Mouse (Mus musculus) hindbrain, postnatal 0 days (tissue): ENCODE data around the gene Sfxn3. TPM values are rescaled to one million over a fixed set of nuclear protein-coding genes. Genes with fewer than 3 reads are reported as not detected.

Source experiments
- ATAC-seq: fragments of 200-750 bp; cut with Nextera tagmentation; 2 replicates; pipeline ENCODE4 v1.8.0; 2017; ENCODE audit warnings: mild to moderate bottlenecking, moderate TSS enrichment, moderate library complexity
- DNase-seq: peaks from one replicate; pipeline ENCODE4 v3.0.0-alpha.2; 2015; ENCODE audit warnings: low spot score
- H3K27ac ChIP-seq: fragments of 300-500 bp; sonication (generic); 2 replicates; pipeline ENCODE4 v1.5.1; 2014; ENCODE audit warnings: mild to moderate bottlenecking
- H3K27me3 ChIP-seq: fragments of 300-500 bp; sonication (generic); 2 replicates; pipeline ENCODE4 v1.6.1; 2014; ENCODE audit warnings: low read length, mixed read lengths; ENCODE audit not compliant: insufficient read depth
- H3K36me3 ChIP-seq: fragments of 300-500 bp; sonication (generic); 2 replicates; pipeline ENCODE4 v1.6.1; 2014; ENCODE audit warnings: low read length, mixed read lengths; ENCODE audit not compliant: insufficient read depth
- H3K4me1 ChIP-seq: fragments of 300-500 bp; sonication (generic); 2 replicates; pipeline ENCODE4 v1.6.1; 2014; ENCODE audit warnings: antibody characterized with exemption, low read length, mixed read lengths; ENCODE audit not compliant: insufficient read depth
- H3K4me2 ChIP-seq: fragments of 300-500 bp; sonication (generic); 2 replicates; pipeline ENCODE4 v1.6.1; 2014; ENCODE audit warnings: low read depth, mild to moderate bottlenecking, low read length, moderate library complexity, mixed read lengths
- H3K4me3 ChIP-seq: fragments of 300-500 bp; sonication (generic); 2 replicates; pipeline ENCODE4 v1.5.1; 2014; ENCODE audit warnings: low read length
- H3K9ac ChIP-seq: fragments of 300-500 bp; sonication (generic); replicated peaks from 2 replicates; pipeline ENCODE4 v1.6.1; 2014; ENCODE audit warnings: mild to moderate bottlenecking, low read length, moderate library complexity, mixed read lengths
- H3K9me3 ChIP-seq: fragments of 300-500 bp; sonication (generic); 2 replicates; pipeline ENCODE4 v1.6.1; 2016; ENCODE audit warnings: low read length, mixed read lengths
- CTCF ChIP-seq: IDR thresholded peaks from 2 replicates; pipeline ENCODE4 v1.5.1; 2016; ENCODE audit warnings: antibody characterized with exemption, control low read depth, low read depth
- WGBS: fragments of 180-500 bp; shearing (Covaris S2); extraction: QIAGEN DNeasy Blood & Tissue Kit; methylation state at CpG from one replicate; pipeline ENCODE4 v1.1.7; 2014; 5-methylcytosine and 5-hydroxymethylcytosine counted together
- polyA plus RNA-seq: library from polyadenylated mRNA; unstranded; fragments of >200 nt; fragmentation: Nextera tagmentation; extraction: Ambion mirVana; gene quantifications from 2 replicates; pipeline ENCODE4 v1.2.1, GENCODE M21; 2015
- total RNA-seq: library from RNA; depleted of rRNA; stranded (reverse); fragments of >200 nt; gene quantifications from 2 replicates; pipeline ENCODE4 v1.2.3, GENCODE M21; 2014

Gene Sfxn3
- total and polyA plus RNA-seq, 2 experiments from 2014 or later = 63.9 to 77.3 TPM

- ATAC-seq = no peak
- Histone ChIP-seq H3K27ac (no peak overlapping the region), H3K4me1 (peaks cover 8% of the 10 kb centered on the region), H3K9ac (no peak overlapping the region), H3K4me3 (no peak overlapping the region), H3K27me3 (no peaks in the 10 kb centered on the region), H3K9me3 (no peaks in the 10 kb centered on the region), H3K4me2 (no peak overlapping the region), H3K36me3 (peaks cover 21% of the 10 kb centered on the region)
- DNase-seq = no peak
- WGBS = 91% methylated on average over 37 of the region's 37 CpGs
- TF ChIP-seq CTCF = no peak
Measured at GRCm38 (mm10) chr19:45025937-45026568, 21.2 kb upstream of the Sfxn3 start.

GRCm38 (mm10) chr19:45026958-45027670, 20.2 kb upstream of the Sfxn3 start:
- DNase-seq (no peak), ATAC-seq (no peak)
- no peak overlapping the region for H3K4me3 ChIP-seq
- H3K4me1 ChIP-seq = peaks cover 8% of the 10 kb centered on the region; the same call in 1 of the 2 replicates
- H3K4me2 ChIP-seq = no peak overlapping the region
- no peak for TF ChIP-seq CTCF
- H3K27me3 ChIP-seq = no peaks in the 10 kb centered on the region
- no peak overlapping the region for H3K9ac ChIP-seq
- no peak overlapping the region for H3K27ac ChIP-seq
- WGBS = 79% methylated on average over 6 of the region's 6 CpGs
- H3K9me3 ChIP-seq = no peaks in the 10 kb centered on the region
- H3K36me3 ChIP-seq = peaks cover 21% of the 10 kb centered on the region

- Histone ChIP-seq H3K4me1 (peaks cover 8% of the 10 kb centered on the region; the same call in 1 of the 2 replicates), H3K9me3 (no peaks in the 10 kb centered on the region), H3K9ac (no peak overlapping the region), H3K4me2 (no peak overlapping the region), H3K36me3 (peaks cover 21% of the 10 kb centered on the region), H3K27ac (no peak overlapping the region), H3K27me3 (no peaks in the 10 kb centered on the region), H3K4me3 (no peak overlapping the region)
- WGBS = 84% methylated on average over 6 of the region's 6 CpGs
- TF ChIP-seq CTCF = no peak
- no peak for DNase-seq
- no peak for ATAC-seq
Measured at GRCm38 (mm10) chr19:45027848-45028247, 19.5 kb upstream of the Sfxn3 start.

GRCm38 (mm10) chr19:45028746-45029145, 18.6 kb upstream of the Sfxn3 start:
- Histone ChIP-seq H3K27ac (no peak overlapping the region), H3K36me3 (peaks cover 17% of the 10 kb centered on the region), H3K9me3 (no peaks in the 10 kb centered on the region), H3K9ac (no peak overlapping the region), H3K4me3 (no peak overlapping the region), H3K4me1 (peaks cover 8% of the 10 kb centered on the region; the same call in 1 of the 2 replicates), H3K4me2 (no peak overlapping the region), H3K27me3 (no peaks in the 10 kb centered on the region)
- TF ChIP-seq CTCF = no peak
- no peak for ATAC-seq
- no peak for DNase-seq
- WGBS = 63% methylated on average over 19 of the region's 19 CpGs

- H3K9me3 ChIP-seq = no peaks in the 10 kb centered on the region
- TF ChIP-seq CTCF = no peak
- no peak overlapping the region for H3K4me2 ChIP-seq
- ATAC-seq (no peak), DNase-seq (no peak)
- peaks cover 16% of the 10 kb centered on the region for H3K36me3 ChIP-seq
- H3K4me3 ChIP-seq = no peak overlapping the region
- H3K4me1 ChIP-seq = peaks cover 8% of the 10 kb centered on the region; the same call in 1 of the 2 replicates
- H3K9ac ChIP-seq = no peak overlapping the region
- 57% methylated on average over 9 of the region's 9 CpGs for WGBS
- H3K27ac ChIP-seq = no peak overlapping the region
- no peaks in the 10 kb centered on the region for H3K27me3 ChIP-seq
Measured at GRCm38 (mm10) chr19:45029571-45029970, 17.7 kb upstream of the Sfxn3 start.

GRCm38 (mm10) chr19:45030111-45030510, 17.2 kb upstream of the Sfxn3 start:
- H3K9me3 ChIP-seq = no peaks in the 10 kb centered on the region
- peaks cover 16% of the 10 kb centered on the region for H3K36me3 ChIP-seq
- ATAC-seq = peak; percentile 13; the same call in 1 of the 2 replicates
- no peak overlapping the region for H3K27ac ChIP-seq
- no peaks in the 10 kb centered on the region for H3K27me3 ChIP-seq
- no peak overlapping the region for H3K9ac ChIP-seq
- H3K4me1 ChIP-seq = peaks cover 8% of the 10 kb centered on the region; the same call in 1 of the 2 replicates
- peak overlapping the region; percentile 48; the same call in 1 of the 2 replicates for H3K4me2 ChIP-seq
- H3K4me3 ChIP-seq = no peak overlapping the region
- WGBS = 33% methylated on average over 8 of the region's 8 CpGs
- peak; percentile 86 for TF ChIP-seq CTCF
- DNase-seq = peak; percentile 56
